Mouse (Mus musculus) lung, adult 2 months (tissue): ENCODE measurements around the gene Icam5. TPM values are rescaled to one million over a fixed set of nuclear protein-coding genes. Genes with fewer than 3 reads are reported as not detected.

Experiments used
- DNase-seq: peaks from one replicate; pipeline ENCODE4 v3.0.0; 2022
- H3K4me1 ChIP-seq: fragments of 200-500 bp; 2 replicates; pipeline ENCODE4 v1.6.1; 2011; ENCODE audit warnings: low read length; ENCODE audit not compliant: control insufficient read depth, insufficient read depth
- H3K4me3 ChIP-seq: fragments of 200-500 bp; replicated peaks from 2 replicates; pipeline ENCODE3; 2011; ENCODE audit warnings: low read depth, mild to moderate bottlenecking, control low read depth, low read length; ENCODE audit errors: extremely low read depth
- CTCF ChIP-seq: fragments of 200-500 bp; IDR thresholded peaks from 2 replicates; pipeline ENCODE4 v1.5.1; 2011; ENCODE audit warnings: mild to moderate bottlenecking, low read length, control low read depth; ENCODE audit not compliant: insufficient read depth
- POLR2A ChIP-seq: fragments of 200-500 bp; IDR thresholded peaks from 2 replicates; pipeline ENCODE4 v1.6.1; 2011; ENCODE audit warnings: low read depth, mild to moderate bottlenecking, control low read depth, low read length, borderline replicate concordance; ENCODE audit errors: extremely low read depth
- WGBS: fragments of 180-500 bp; shearing (Covaris S2); methylation state at CpG from one replicate; pipeline ENCODE4 v1.1.7; 2018; 5-methylcytosine and 5-hydroxymethylcytosine counted together
- polyA plus RNA-seq: library from polyadenylated mRNA; depleted of rRNA; stranded (reverse); fragments of >200 nt; gene quantifications from 2 replicates; pipeline ENCODE4 v1.2.3, GENCODE M21; 2012; rRNA removed

Gene Icam5
- polyA plus RNA-seq: 0.69 and 0.77 TPM in 2 replicates

DNA sequence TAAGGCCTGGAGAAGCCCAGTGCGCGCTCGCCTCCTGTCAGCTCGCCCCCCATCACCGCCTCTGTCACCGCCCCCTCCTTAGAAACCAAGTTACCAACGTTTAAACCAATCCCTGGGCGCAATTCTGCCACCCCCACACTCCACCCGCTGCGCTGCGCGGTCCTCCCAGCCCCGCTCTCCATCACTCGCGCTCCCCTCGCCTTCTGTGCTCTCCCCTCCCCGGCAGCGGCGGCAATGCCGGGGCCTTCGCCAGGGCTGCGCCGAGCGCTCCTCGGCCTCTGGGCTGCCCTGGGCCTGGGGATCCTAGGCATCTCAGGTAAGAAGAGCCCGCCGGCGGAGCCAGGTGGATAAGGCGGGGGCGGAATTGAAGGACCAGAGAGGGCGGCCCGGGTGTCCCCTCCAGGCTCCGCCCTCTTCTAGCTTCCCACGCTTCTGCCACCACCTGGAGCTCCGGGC, at the start of gene Icam5:
Icam5 (plus strand) TSS at position 178 of the 456 bp plus-strand sequence.
- Histone ChIP-seq H3K4me1 (peaks cover 14% of the 10 kb centered on the region), H3K4me3 (peak within 1 kb of the TSS; percentile 72)
- no peak for TF ChIP-seq CTCF
- no peak for TF ChIP-seq POLR2A
- WGBS: under 1% methylated on average over 35 of the region's 35 CpGs
- no peak for DNase-seq

DNA sequence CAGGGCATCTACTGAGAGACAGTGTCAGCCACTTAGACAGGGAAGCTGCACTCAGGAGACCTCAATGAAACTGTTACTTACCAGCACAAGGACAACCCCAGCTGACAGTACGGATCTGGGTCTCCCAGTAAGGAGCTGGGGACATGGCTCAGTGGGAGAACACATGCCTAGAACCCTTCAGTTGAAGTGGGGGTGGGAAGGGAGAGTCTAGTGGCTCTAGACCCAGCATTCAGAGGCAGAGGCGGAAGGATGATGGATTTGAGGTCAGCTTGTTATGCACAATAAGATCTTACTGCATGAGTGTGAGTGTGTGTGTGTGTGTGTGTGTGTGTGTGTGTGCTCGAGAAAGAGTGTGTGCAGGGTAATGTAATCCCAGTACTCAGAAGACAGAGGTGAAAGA, 49.7 kb upstream of the Icam5 start:
- Histone ChIP-seq H3K4me1 (peaks cover under 1% of the 10 kb centered on the region; the same call in 1 of the 2 replicates), H3K4me3 (no peak overlapping the region)
- DNase-seq: no peak
- 66% methylated on average over 3 of the region's 3 CpGs for WGBS
- TF ChIP-seq CTCF (no peak), POLR2A (no peak)

DNA sequence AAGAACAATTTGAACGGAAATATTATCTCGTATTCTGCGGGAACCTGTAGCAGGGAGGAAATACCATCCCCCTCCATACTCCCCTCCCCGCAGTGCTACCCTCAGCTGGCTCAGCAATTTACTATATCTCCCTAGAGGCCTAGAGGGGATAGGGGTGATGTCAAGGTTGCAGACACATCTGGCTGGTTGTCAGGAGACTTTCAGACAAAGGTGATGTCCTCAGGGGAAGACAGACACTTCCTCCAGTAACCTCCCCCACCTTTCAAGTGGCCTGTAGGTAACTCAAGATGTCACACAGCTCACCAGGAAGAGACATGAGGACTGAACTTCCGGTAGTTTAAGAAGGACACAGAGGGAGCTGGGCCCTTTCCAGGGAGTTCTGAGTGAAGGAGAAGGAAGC, 48.7 kb upstream of the Icam5 start:
- H3K4me1 ChIP-seq: no peaks in the 10 kb centered on the region
- WGBS: 35% methylated on average over 5 of the region's 5 CpGs
- no peak for DNase-seq
- TF ChIP-seq CTCF (no peak), POLR2A (no peak)
- H3K4me3 ChIP-seq: no peak overlapping the region

DNA sequence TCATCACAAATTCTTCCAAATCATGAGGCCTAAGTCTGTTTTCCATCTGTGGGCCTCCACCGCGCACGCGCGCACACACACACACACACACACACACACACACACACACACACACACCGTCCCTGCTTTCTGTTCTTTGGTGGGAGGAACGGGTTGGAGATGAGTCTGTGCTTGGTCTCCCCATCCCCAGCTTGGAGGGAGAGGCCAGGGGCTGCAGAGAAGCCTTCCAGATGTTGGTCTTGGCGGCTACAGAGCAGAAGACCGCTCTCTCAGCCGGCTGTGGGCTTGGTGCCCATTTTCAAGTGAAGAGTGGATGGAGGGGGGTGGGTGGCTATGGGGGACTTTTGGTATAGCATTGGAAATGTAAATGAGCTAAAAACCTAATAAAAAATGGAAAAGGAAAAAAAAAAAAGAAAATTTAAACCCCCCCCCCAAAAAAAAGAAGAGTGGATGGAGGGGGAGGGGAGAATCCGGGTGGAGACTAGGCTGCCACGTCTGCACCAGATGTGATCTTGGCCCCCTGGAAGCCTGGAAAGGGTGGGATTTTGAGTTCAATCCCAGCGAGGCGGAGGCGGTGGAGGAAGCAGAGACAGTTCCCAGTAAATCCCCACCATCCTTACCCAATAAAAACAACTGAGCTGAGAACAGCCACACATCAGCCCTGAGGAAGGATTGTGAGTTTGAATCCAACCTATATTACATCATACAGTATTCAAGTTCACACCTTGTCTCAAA, 44.8 kb upstream of the Icam5 start:
- H3K4me1 ChIP-seq: peaks cover 3% of the 10 kb centered on the region; the same call in 1 of the 2 replicates
- TF ChIP-seq POLR2A (no peak), CTCF (no peak)
- WGBS: 54% methylated on average over 15 of the region's 15 CpGs
- DNase-seq: no peak
- no peak overlapping the region for H3K4me3 ChIP-seq

DNA sequence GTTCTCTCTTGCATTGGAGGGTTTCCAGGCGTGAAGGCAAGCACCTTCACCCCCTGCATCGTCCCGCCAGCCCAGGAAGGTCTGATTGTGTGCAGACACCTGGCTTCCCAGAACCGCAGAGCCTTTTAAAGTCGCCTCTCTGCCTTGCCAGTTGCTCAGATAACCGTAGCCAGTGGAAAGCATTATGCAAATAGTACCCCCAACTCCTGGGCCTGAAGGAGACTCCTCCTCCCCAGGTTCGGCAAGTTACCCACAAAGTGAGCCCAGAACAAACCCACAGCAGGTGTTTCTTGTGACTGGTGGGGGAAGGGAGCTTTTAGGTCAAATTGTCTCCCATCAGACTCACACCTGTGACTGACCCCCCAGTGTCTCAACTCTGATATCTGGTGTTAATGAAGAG, 43.9 kb upstream of the Icam5 start:
- Histone ChIP-seq H3K4me1 (peaks cover 3% of the 10 kb centered on the region; the same call in 1 of the 2 replicates), H3K4me3 (no peak overlapping the region)
- TF ChIP-seq CTCF (no peak), POLR2A (no peak)
- DNase-seq: no peak
- WGBS: 37% methylated on average over 7 of the region's 7 CpGs

DNA sequence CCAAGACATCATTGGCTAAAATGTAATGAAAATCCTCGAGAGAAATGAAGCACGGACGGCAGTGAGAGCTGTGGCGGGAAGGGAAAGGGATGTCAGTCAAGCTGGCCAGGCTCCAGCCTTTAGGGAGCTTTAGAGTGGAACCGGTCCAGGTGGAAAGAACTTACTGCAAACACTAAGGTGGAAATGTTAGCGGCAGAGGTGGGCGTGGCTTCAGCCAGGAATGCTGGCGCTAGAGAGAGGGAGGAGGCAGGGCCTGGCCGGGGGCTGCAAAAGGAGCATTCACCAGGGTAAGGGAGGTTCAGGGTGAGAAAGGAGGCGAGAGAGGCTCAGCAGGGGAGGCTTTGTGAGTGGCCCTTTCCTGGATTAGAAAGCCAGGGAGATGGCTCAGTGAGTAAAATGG, 41.0 kb upstream of the Icam5 start:
- peak; percentile 67 for DNase-seq
- Histone ChIP-seq H3K4me1 (peaks cover 3% of the 10 kb centered on the region; the same call in 1 of the 2 replicates), H3K4me3 (no peak overlapping the region)
- TF ChIP-seq POLR2A (no peak), CTCF (no peak)
- 15% methylated on average over 10 of the region's 10 CpGs for WGBS

DNA sequence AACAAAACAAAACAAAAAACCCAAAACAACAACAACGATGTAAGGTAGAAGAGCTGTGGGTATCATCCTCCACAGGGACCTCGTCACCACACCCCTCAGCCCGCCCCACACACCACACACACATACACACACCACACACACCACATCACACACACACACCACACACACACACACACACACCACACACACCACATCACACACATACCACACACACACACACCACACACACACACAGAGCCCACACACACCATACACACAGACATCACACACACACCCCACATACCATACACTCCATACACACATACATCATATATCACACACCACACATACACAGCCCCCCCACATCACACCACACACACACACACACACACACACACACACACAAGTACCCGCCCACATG, 40.3 kb upstream of the Icam5 start:
- TF ChIP-seq CTCF (no peak), POLR2A (no peak)
- DNase-seq: no peak
- 94% methylated on average over 4 of the region's 4 CpGs for WGBS
- peaks cover 3% of the 10 kb centered on the region; the same call in 1 of the 2 replicates for H3K4me1 ChIP-seq
- no peak overlapping the region for H3K4me3 ChIP-seq

DNA sequence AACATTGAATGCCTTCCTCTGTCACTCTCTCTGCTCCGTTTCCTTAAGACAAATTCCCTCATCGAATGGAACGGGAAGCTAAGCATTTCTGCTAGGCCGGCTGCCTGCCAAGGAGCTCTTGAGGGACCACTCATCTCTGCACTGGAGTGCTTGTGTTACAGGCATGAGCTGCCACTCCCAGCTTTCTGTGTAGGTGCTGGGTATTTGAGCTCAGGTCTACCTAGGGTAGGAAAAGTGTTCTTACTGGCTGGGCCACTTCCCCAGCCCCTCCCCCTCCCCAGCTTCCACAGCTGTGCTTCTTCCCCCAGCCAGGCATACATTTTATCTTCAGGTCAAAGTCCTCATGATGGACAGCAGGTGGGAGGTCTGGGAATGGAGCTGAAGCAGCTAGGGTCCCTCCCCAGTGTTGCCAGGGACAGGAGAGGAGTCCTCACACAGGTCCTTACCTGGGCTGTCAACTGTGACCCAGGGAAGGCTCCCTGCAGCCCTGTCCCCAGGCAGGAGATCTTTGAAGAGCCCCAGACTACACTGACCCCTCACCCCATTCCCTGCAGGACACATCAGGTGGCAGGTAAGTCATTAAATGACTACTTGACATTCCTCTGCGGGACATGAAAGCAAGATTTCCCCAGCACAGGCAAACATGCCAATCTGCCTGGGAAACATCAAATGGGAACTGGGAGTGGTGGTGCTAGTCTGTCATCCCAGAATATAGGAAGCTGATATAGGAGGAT, 38.5 kb upstream of the Icam5 start:
- Histone ChIP-seq H3K4me3 (no peak overlapping the region), H3K4me1 (peaks cover 3% of the 10 kb centered on the region; the same call in 1 of the 2 replicates)
- peak; percentile 85 for DNase-seq
- TF ChIP-seq CTCF (no peak), POLR2A (no peak)
- 51% methylated on average over 5 of the region's 5 CpGs for WGBS

DNA sequence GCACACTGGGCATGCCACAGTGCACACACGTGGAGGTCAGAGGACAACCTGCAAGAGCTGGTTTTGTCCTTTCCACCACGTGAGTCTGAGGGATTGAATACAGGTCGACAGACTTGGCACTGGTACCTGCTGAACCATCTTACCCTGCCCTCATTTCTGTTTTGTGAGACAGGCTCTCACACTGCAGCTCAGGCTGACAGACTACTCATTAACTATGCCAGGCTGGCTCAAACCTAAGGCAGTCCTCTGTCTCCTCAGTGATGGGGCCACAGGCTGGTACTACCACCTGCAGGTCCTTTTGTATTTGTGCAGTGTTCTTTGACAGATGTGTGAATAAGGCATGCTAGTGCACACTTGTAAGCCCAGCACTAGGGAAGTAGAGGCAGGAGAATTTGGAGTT, 36.8 kb upstream of the Icam5 start:
- 66% methylated on average over 3 of the region's 3 CpGs for WGBS
- no peak for TF ChIP-seq CTCF
- TF ChIP-seq POLR2A: no peak
- Histone ChIP-seq H3K4me3 (no peak overlapping the region), H3K4me1 (peaks cover 3% of the 10 kb centered on the region; the same call in 1 of the 2 replicates)
- no peak for DNase-seq
